Mouse (Mus musculus) adrenal gland, adult (tissue): ENCODE results near the gene Btbd35f21.
"Not testable (repeated sequence)": the region's sequence is repeated elsewhere in the genome, so short reads cannot be mapped to it uniquely, and the experiment has no call there.

Source experiments
- DNase-seq, 2 experiments: peaks; one replicate each; pipeline ENCODE4 v3.0.0; 2022 to 2023; ENCODE audit warnings: low spot score in 1 of 2; ENCODE audit not compliant: inconsistent age in 2 of 2

The Btbd35f21 gene

GRCm38 (mm10) chrX:32725809-32726208 is at the start of gene Btbd35f21:
Btbd35f21 (plus strand) TSS chrX:32726109.
- DNase-seq: not testable (repeated sequence)
